Mouse (Mus musculus): Measurements from ENCODE around the gene Ankrd34a. TPM values are rescaled to one million over a fixed set of nuclear protein-coding genes. Genes with fewer than 3 reads are reported as not detected.

The Ankrd34a gene
- under 1 TPM; 0.54 to 0.55 TPM for total RNA-seq (2021)
- long read RNA-seq, experiment 1: 0 reads
- long read RNA-seq, experiment 2: 0 reads

GRCm38 (mm10) chr3:96596228-96596707 lies at the start of gene Ankrd34a:
Gene Ankrd34a (plus strand): TSS chr3:96596636.
- DNase-seq: peak; percentile 69

- DNase-seq: no peak
Measured at GRCm38 (mm10) chr3:96546880-96547279, 49.6 kb upstream of the Ankrd34a start.

- DNase-seq: peak; percentile 89
Measured at GRCm38 (mm10) chr3:96547389-96547960, 49.0 kb upstream of the Ankrd34a start.

- no peak for DNase-seq
Measured at GRCm38 (mm10) chr3:96548824-96549223, 47.6 kb upstream of the Ankrd34a start.

GRCm38 (mm10) chr3:96549346-96549745 lies 47.1 kb upstream of the Ankrd34a start:
- DNase-seq: no peak

GRCm38 (mm10) chr3:96551203-96551602 lies 45.2 kb upstream of the Ankrd34a start:
- DNase-seq: peak; percentile 72

GRCm38 (mm10) chr3:96551890-96552289 lies 44.5 kb upstream of the Ankrd34a start:
- no peak for DNase-seq

- no peak for DNase-seq
Measured at GRCm38 (mm10) chr3:96553601-96554000, 42.8 kb upstream of the Ankrd34a start.

GRCm38 (mm10) chr3:96554251-96554650 lies 42.2 kb upstream of the Ankrd34a start:
- DNase-seq: no peak

GRCm38 (mm10) chr3:96555041-96555596 lies 41.3 kb upstream of the Ankrd34a start:
- DNase-seq: peak; percentile 84

GRCm38 (mm10) chr3:96555999-96556614 lies 40.3 kb upstream of the Ankrd34a start:
- no peak for DNase-seq

GRCm38 (mm10) chr3:96556651-96557635 lies 39.5 kb upstream of the Ankrd34a start:
- DNase-seq: peak; percentile 22

GRCm38 (mm10) chr3:96557694-96558093 lies 38.7 kb upstream of the Ankrd34a start, which contains the start of gene Txnip:
Gene Txnip (plus strand): TSS chr3:96557957.
- DNase-seq: peak; percentile 100

- DNase-seq: peak; percentile 60
Measured at GRCm38 (mm10) chr3:96558159-96558558, 38.3 kb upstream of the Ankrd34a start.

- DNase-seq: peak; percentile 24
Measured at GRCm38 (mm10) chr3:96558668-96559196, 37.7 kb upstream of the Ankrd34a start.

GRCm38 (mm10) chr3:96559398-96559910 lies 37.0 kb upstream of the Ankrd34a start:
- DNase-seq: peak; percentile 57

GRCm38 (mm10) chr3:96559911-96560850 lies 36.3 kb upstream of the Ankrd34a start:
- peak; percentile 64 for DNase-seq

GRCm38 (mm10) chr3:96560881-96561668 lies 35.4 kb upstream of the Ankrd34a start:
- peak; percentile 48 for DNase-seq

- peak; percentile 61 for DNase-seq
Measured at GRCm38 (mm10) chr3:96561946-96562681, 34.3 kb upstream of the Ankrd34a start.

All from adrenal gland, postnatal 10 days (tissue).